Mouse (Mus musculus) forebrain, embryonic 13.5 days (tissue): ENCODE data around the gene Pou5f1. TPM values are rescaled to one million over a fixed set of nuclear protein-coding genes. Genes with fewer than 3 reads are reported as not detected.

Experiments
- ATAC-seq: fragments of 200-750 bp; cut with Nextera tagmentation; 2 replicates; pipeline ENCODE4 v1.8.0; 2017
- H3K27ac ChIP-seq: fragments of 300-500 bp; sonication (generic); 2 replicates; pipeline ENCODE4 v1.5.1; 2015; ENCODE audit warnings: inconsistent platforms, mild to moderate bottlenecking, moderate library complexity
- H3K27me3 ChIP-seq: fragments of 300-500 bp; sonication (generic); 2 replicates; pipeline ENCODE4 v1.6.1; 2015; ENCODE audit warnings: mild to moderate bottlenecking, inconsistent platforms
- H3K36me3 ChIP-seq: fragments of 300-500 bp; sonication (generic); 2 replicates; pipeline ENCODE4 v1.6.1; 2015; ENCODE audit warnings: mild to moderate bottlenecking, inconsistent platforms; ENCODE audit not compliant: poor library complexity, severe bottlenecking
- H3K4me1 ChIP-seq: fragments of 300-500 bp; sonication (generic); 2 replicates; pipeline ENCODE4 v1.6.1; 2015; ENCODE audit warnings: inconsistent platforms
- H3K4me2 ChIP-seq: fragments of 300-500 bp; sonication (generic); 2 replicates; pipeline ENCODE4 v1.6.1; 2015; ENCODE audit warnings: inconsistent platforms, mild to moderate bottlenecking, moderate library complexity
- H3K4me3 ChIP-seq: fragments of 300-500 bp; sonication (generic); 2 replicates; pipeline ENCODE4 v1.5.1; 2015; ENCODE audit warnings: mild to moderate bottlenecking, inconsistent platforms
- H3K9ac ChIP-seq: fragments of 300-500 bp; sonication (generic); 2 replicates; pipeline ENCODE4 v1.6.1; 2015; ENCODE audit warnings: mild to moderate bottlenecking, inconsistent platforms
- H3K9me3 ChIP-seq: fragments of 300-500 bp; sonication (generic); replicated peaks from 2 replicates; pipeline ENCODE4 v1.6.1; 2016; ENCODE audit warnings: inconsistent platforms
- WGBS: fragments of 180-500 bp; shearing (Covaris S2); methylation state at CpG from one replicate; pipeline ENCODE4 v1.1.7; 2015; 5-methylcytosine and 5-hydroxymethylcytosine counted together
- polyA plus RNA-seq: library from polyadenylated mRNA; unstranded; fragments of >200 nt; fragmentation: Nextera tagmentation; extraction: Ambion mirVana; gene quantifications from 2 replicates; pipeline ENCODE4 v1.2.1, GENCODE M21; 2015

Pou5f1 gene
- polyA plus RNA-seq, 1 experiment from 2014 or later: not detected

- WGBS: 94% methylated on average over 18 of the region's 18 CpGs
- Histone ChIP-seq H3K4me3 (no peak overlapping the region), H3K36me3 (no peaks in the 10 kb centered on the region), H3K27me3 (no peaks in the 10 kb centered on the region), H3K9me3 (no peaks in the 10 kb centered on the region), H3K27ac (no peak overlapping the region), H3K9ac (no peak overlapping the region), H3K4me1 (no peaks in the 10 kb centered on the region), H3K4me2 (no peak overlapping the region)
- ATAC-seq: no peak
These were observed 49.1 kb downstream of the Pou5f1 start for GRCm38 (mm10) chr17:35554761-35555397.

GRCm38 (mm10) chr17:35556186-35556765, 50.5 kb downstream of the Pou5f1 start:
- no peak for ATAC-seq
- WGBS: 90% methylated on average over 13 of the region's 13 CpGs

DNA sequence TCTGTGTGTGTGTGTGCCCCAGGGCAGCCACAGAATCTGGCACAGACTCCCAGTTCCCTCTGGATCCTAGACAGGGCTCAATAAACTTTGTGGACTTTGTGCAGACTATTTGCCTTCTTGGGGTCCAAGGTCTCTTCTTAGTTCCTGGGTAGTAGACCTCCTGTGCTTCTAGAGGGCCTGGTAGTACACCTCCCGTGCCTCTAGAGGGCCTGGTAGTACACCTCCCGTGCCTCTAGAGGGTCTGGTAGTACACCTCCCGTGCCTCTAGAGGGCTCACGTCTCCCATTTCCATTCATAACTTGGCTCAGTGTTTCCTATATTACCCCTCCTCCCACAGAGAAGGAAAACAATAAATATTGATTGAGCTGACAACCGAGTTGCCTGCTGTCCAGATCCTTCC, 51.0 kb downstream of the Pou5f1 start:
- Histone ChIP-seq H3K9me3 (no peaks in the 10 kb centered on the region), H3K27ac (no peak overlapping the region), H3K4me3 (no peak overlapping the region), H3K27me3 (no peaks in the 10 kb centered on the region), H3K4me2 (no peak overlapping the region), H3K36me3 (no peaks in the 10 kb centered on the region), H3K4me1 (no peaks in the 10 kb centered on the region), H3K9ac (no peak overlapping the region)
- no peak for ATAC-seq
- WGBS: 31% methylated on average over 5 of the region's 5 CpGs

More at GRCm38 (mm10) chr17:35556186-35556765, 50.5 kb downstream of the Pou5f1 start:
- no peaks in the 10 kb centered on the region for H3K36me3 ChIP-seq
- no peaks in the 10 kb centered on the region for H3K9me3 ChIP-seq
- H3K4me2 ChIP-seq: no peak overlapping the region
- no peak overlapping the region for H3K27ac ChIP-seq
- H3K9ac ChIP-seq: no peak overlapping the region
- H3K27me3 ChIP-seq: no peaks in the 10 kb centered on the region
- no peaks in the 10 kb centered on the region for H3K4me1 ChIP-seq
- H3K4me3 ChIP-seq: no peak overlapping the region

- Histone ChIP-seq H3K36me3 (no peaks in the 10 kb centered on the region), H3K4me1 (no peaks in the 10 kb centered on the region), H3K4me3 (no peak overlapping the region), H3K4me2 (no peak overlapping the region), H3K27ac (no peak overlapping the region), H3K9me3 (no peaks in the 10 kb centered on the region), H3K9ac (no peak overlapping the region), H3K27me3 (no peaks in the 10 kb centered on the region)
- WGBS: 87% methylated on average over 9 of the region's 9 CpGs
- ATAC-seq: no peak
These were observed 51.5 kb downstream of the Pou5f1 start for GRCm38 (mm10) chr17:35557351-35557750.

- Histone ChIP-seq H3K27me3 (no peaks in the 10 kb centered on the region), H3K4me2 (no peak overlapping the region), H3K9me3 (no peaks in the 10 kb centered on the region), H3K4me1 (no peaks in the 10 kb centered on the region), H3K27ac (no peak overlapping the region), H3K9ac (no peak overlapping the region), H3K4me3 (no peak overlapping the region), H3K36me3 (no peaks in the 10 kb centered on the region)
- ATAC-seq: no peak
- 61% methylated on average over 8 of the region's 8 CpGs for WGBS
These were observed 52.4 kb downstream of the Pou5f1 start for GRCm38 (mm10) chr17:35558216-35558615.

Other genes starting within 250 kb of the Pou5f1 start
- gene H2-D1, start 243.3 kb upstream of the Pou5f1 start, polyA plus RNA-seq: 37.7 and 45.8 TPM in 2 replicates
- not detected in 2 replicates for gene H2-Q1, start 185.6 kb upstream of the Pou5f1 start, polyA plus RNA-seq
- gene H2-Q2, start 163.8 kb upstream of the Pou5f1 start, polyA plus RNA-seq: 0.14 and 0.15 TPM in 2 replicates
- 0.89 and 1.2 TPM in 2 replicates for gene H2-Q4, start 126.4 kb upstream of the Pou5f1 start, polyA plus RNA-seq
- 0.22 and 0.43 TPM in 2 replicates for gene H2-Q6, start 81.2 kb upstream of the Pou5f1 start, polyA plus RNA-seq
- 2.1 and 2.5 TPM in 2 replicates for gene H2-Q7, start 66.9 kb upstream of the Pou5f1 start, polyA plus RNA-seq
- gene H2-Q10, start 35.9 kb upstream of the Pou5f1 start, polyA plus RNA-seq: 0.55 TPM in 1 of 2 replicates, not detected in the other
- 54.4 and 55.5 TPM in 2 replicates for gene Tcf19, start 10.8 kb downstream of the Pou5f1 start, polyA plus RNA-seq
- 11.7 and 13.8 TPM in 2 replicates for gene Cchcr1, start 11.1 kb downstream of the Pou5f1 start, polyA plus RNA-seq
- 1.4 and 2.1 TPM in 2 replicates for gene Psors1c2, start 27.2 kb downstream of the Pou5f1 start, polyA plus RNA-seq
- gene Cdsn, start 46.1 kb downstream of the Pou5f1 start, polyA plus RNA-seq: not detected in 2 replicates
- not detected in 2 replicates for gene 2300002M23Rik, start 61.4 kb downstream of the Pou5f1 start, polyA plus RNA-seq
- not detected in 2 replicates for gene Sfta2, start 95.5 kb downstream of the Pou5f1 start, polyA plus RNA-seq
- gene Gm9573, start 120.6 kb downstream of the Pou5f1 start, polyA plus RNA-seq: not detected in 2 replicates
- gene Mucl3, start 137.7 kb downstream of the Pou5f1 start, polyA plus RNA-seq: 0.06 TPM in 1 of 2 replicates, not detected in the other
- gene Vars2, start 161.6 kb downstream of the Pou5f1 start, polyA plus RNA-seq: 12.7 and 17.0 TPM in 2 replicates
- 36.3 and 42.6 TPM in 2 replicates for gene Gtf2h4, start 167.7 kb downstream of the Pou5f1 start, polyA plus RNA-seq
- gene Ddr1, start 198.6 kb downstream of the Pou5f1 start, polyA plus RNA-seq: 153 and 169 TPM in 2 replicates